9 mouse cellular contexts compared by ENCODE assay signal in the genomic region with DNA sequence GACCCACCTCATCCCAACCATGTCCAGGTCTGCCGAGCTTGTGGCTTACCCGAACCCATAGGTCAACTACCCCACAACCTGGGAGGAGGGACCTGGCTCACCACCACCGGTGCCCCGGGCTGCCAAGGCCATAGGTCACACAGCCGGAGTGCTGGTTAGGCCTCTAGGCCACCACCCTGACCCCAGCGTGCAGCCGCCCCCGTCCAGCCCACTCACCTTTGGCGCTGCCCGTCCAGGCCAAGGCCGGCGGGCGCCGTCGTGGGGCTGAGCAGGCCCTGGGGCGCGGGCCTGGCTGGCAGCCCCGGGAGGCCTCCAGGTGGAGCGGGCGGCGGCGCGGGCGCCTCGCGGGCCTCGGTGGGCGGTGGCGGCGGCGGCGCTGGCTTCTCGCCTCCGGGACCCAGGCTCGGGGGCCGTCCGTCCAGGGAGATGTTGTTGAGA. TPM values are rescaled to one million over a fixed set of nuclear protein-coding genes. Genes with fewer than 3 reads are reported as not detected.
DNase-seq lines count a peak whose midpoint lies in the region; ATAC-seq and TF ChIP-seq lines count a peak whose summit lies in the region.
"Had no signal": no experiment of that assay in that cellular context is flagged by ENCODE, and none has a peak within 500 bp of the region (broad histone marks: within the 10 kb centered on the region; RNA-seq: fewer than 3 reads in every experiment).

No protein-coding gene starts in this region.

- H3K9ac ChIP-seq in heart, embryonic 13.5 days, result peak overlapping the region; percentile 98
- peak overlapping the region; percentile 85 for H3K9ac ChIP-seq in CH12.LX (ENCODE audit: insufficient read depth, low read depth)
- H3K9ac ChIP-seq in hindbrain, embryonic 16.5 days (ENCODE audit: low read depth, low read length), result peak overlapping the region; percentile 98
- peak overlapping the region; percentile 91 for H3K9ac ChIP-seq in lung, embryonic 16.5 days (ENCODE audit: low read length)

- H3K9me3 ChIP-seq in heart, embryonic 13.5 days, result no peaks in the 10 kb centered on the region
- H3K9me3 ChIP-seq in CH12.LX (replicated peaks; ENCODE audit: low read length), result no peaks in the 10 kb centered on the region
- H3K9me3 ChIP-seq in hindbrain, embryonic 16.5 days (ENCODE audit: control insufficient read depth, low read length), result no peaks in the 10 kb centered on the region
- no peaks in the 10 kb centered on the region for H3K9me3 ChIP-seq in lung, embryonic 16.5 days (ENCODE audit: control insufficient read depth, low read length)

- no peaks in the 10 kb centered on the region for H3K27me3 ChIP-seq in heart, embryonic 13.5 days (replicated peaks)
- peaks cover 38% of the 10 kb centered on the region for H3K27me3 ChIP-seq in CH12.LX (replicated peaks)
- H3K27me3 ChIP-seq in hindbrain, embryonic 16.5 days (replicated peaks; ENCODE audit: control insufficient read depth, insufficient read depth, low read length), result no peaks in the 10 kb centered on the region; the same call in 1 of the 2 replicates
- no peaks in the 10 kb centered on the region for H3K27me3 ChIP-seq in lung, embryonic 16.5 days (ENCODE audit: control insufficient read depth, insufficient read depth, low read depth, low read length)

- no peak for TF ChIP-seq RAD21 in CH12.LX (IDR thresholded peaks at IDR 0.05; ENCODE audit: low read depth, low read length)

- H3K27ac ChIP-seq in heart, embryonic 13.5 days (replicated peaks), result peak overlapping the region; percentile 63
- no peak overlapping the region; the same call in 1 of the 2 replicates for H3K27ac ChIP-seq in CH12.LX (ENCODE audit: insufficient read depth, low read depth)
- no peak overlapping the region for H3K27ac ChIP-seq in cortical plate, adult 2 months (ENCODE audit: insufficient read depth, low read length)
- peak overlapping the region; percentile 60; the same call in 1 of the 2 replicates for H3K27ac ChIP-seq in hindbrain, embryonic 16.5 days (ENCODE audit: low read depth, low read length)
- H3K27ac ChIP-seq in lung, embryonic 16.5 days (ENCODE audit: low read length), result peak overlapping the region; percentile 36

- peak overlapping the region; percentile 97 for H3K4me2 ChIP-seq in heart, embryonic 13.5 days
- peak overlapping the region; percentile 26 for H3K4me2 ChIP-seq in CH12.LX (ENCODE audit: insufficient read depth, low read depth, poor library complexity, severe bottlenecking)
- H3K4me2 ChIP-seq in hindbrain, embryonic 16.5 days (ENCODE audit: low read length), result peak overlapping the region; percentile 87
- H3K4me2 ChIP-seq in lung, embryonic 16.5 days (ENCODE audit: low read depth, low read length), result peak overlapping the region; percentile 80

- in situ Hi-C loops in CH12.LX (cut with MboI; ENCODE audit: low pct_ligation_motif_present, low pct_unique_long_range_greater_than_20kb, low sequenced_read_pairs), result loop anchor here (5.0 to 10.0 kb wide), 2 partner anchors 69 to 302 kb away; no protein-coding TSS in a partner anchor

- no peak for DNase-seq in heart, postnatal 4 days
- no peak for DNase-seq in CH12.LX (ENCODE audit: extremely low read depth)
- DNase-seq in testis, postnatal 14 days (ENCODE audit: low spot score), result peak; percentile 82
- no peak for DNase-seq in natural killer cell, adult 2 months (ENCODE audit: low spot score in 2 of 2)

- no peak for TF ChIP-seq EP300 in CH12.LX (IDR thresholded peaks at IDR 0.05; ENCODE audit: low read length)

- TF ChIP-seq CTCF in CH12.LX (conservative IDR thresholded peaks at IDR 0.05 in 1 of 2, IDR thresholded peaks at IDR 0.05 in 1 of 2; ENCODE audit: low read depth in 2 of 2, low read length in 2 of 2), result no peak
- no peak for TF ChIP-seq CTCF in cortical plate, adult 2 months (IDR thresholded peaks at IDR 0.05; ENCODE audit: extremely low read depth, insufficient read depth, low read length)

- peaks cover 62% of the 10 kb centered on the region for H3K4me1 ChIP-seq in heart, embryonic 13.5 days
- peaks cover 26 to 60% of the 10 kb centered on the region in 2 experiments for H3K4me1 ChIP-seq in CH12.LX (ENCODE audit: control insufficient read depth in 1 of 2, insufficient read depth in 2 of 2)
- H3K4me1 ChIP-seq in cortical plate, adult 2 months (ENCODE audit: control insufficient read depth, insufficient read depth, low read length), result peaks cover 6% of the 10 kb centered on the region; the same call in 1 of the 2 replicates
- peaks cover 17% of the 10 kb centered on the region for H3K4me1 ChIP-seq in hindbrain, embryonic 16.5 days (ENCODE audit: control insufficient read depth, insufficient read depth, low read depth, low read length)
- peaks cover 34% of the 10 kb centered on the region for H3K4me1 ChIP-seq in lung, embryonic 16.5 days (replicated peaks; ENCODE audit: control insufficient read depth, insufficient read depth, low read length)

- ATAC-seq in heart, embryonic 13.5 days (ENCODE audit: extremely low read depth, insufficient number of reproducible peaks, low FRiP score, low TSS enrichment), result peak; percentile 21
- peak; percentile 22 for ATAC-seq in hindbrain, embryonic 16.5 days
- peak; percentile 15 for ATAC-seq in lung, embryonic 16.5 days (ENCODE audit: low read depth)

- TF ChIP-seq POLR2A in CH12.LX (IDR thresholded peaks at IDR 0.05; ENCODE audit: low read depth, low read length), result no peak
- TF ChIP-seq POLR2A in cortical plate, adult 2 months (IDR thresholded peaks at IDR 0.05; ENCODE audit: extremely low read depth, insufficient read depth, low read length), result no peak

- dilution Hi-C loops in CH12.LX (cut with MboI; ENCODE audit: extremely low pct_ligation_motif_present, extremely low pct_unique_long_range_greater_than_20kb, low sequenced_read_pairs), result no loop called here

- peaks cover 31% of the 10 kb centered on the region for H3K36me3 ChIP-seq in heart, embryonic 13.5 days
- peaks cover 8 to 17% of the 10 kb centered on the region in 2 experiments for H3K36me3 ChIP-seq in CH12.LX (replicated peaks in 1 of 2; ENCODE audit: control insufficient read depth in 1 of 2, insufficient read depth in 1 of 2, low read length in 1 of 2)
- H3K36me3 ChIP-seq in hindbrain, embryonic 16.5 days (ENCODE audit: control insufficient read depth, insufficient read depth, low read length), result no peaks in the 10 kb centered on the region
- H3K36me3 ChIP-seq in lung, embryonic 16.5 days (ENCODE audit: control insufficient read depth, insufficient read depth, low read length), result no peaks in the 10 kb centered on the region

- 0% methylated on average over 19 of the region's 37 CpGs for WGBS in heart, embryonic 13.5 days
- WGBS in hindbrain, embryonic 16.5 days, result 1% methylated on average over 25 of the region's 37 CpGs
- WGBS in lung, embryonic 16.5 days, result under 1% methylated on average over 22 of the region's 37 CpGs

- H3K79me2 ChIP-seq in CH12.LX (replicated peaks; ENCODE audit: control insufficient read depth, extremely low read depth, insufficient read depth, poor library complexity, severe bottlenecking), result 0 out of 2 replicates have a peak, but pooled peaks cover 6% of the 10 kb centered on the region

- H3K4me3 ChIP-seq in heart, embryonic 13.5 days, result peak overlapping the region; percentile 91
- peak overlapping the region; percentile 73 to 81 (median 77) for H3K4me3 ChIP-seq in CH12.LX (replicated peaks in 1 of 3; ENCODE audit: low read depth in 2 of 3, low read length in 2 of 3, poor library complexity in 1 of 3)
- peak overlapping the region; percentile 44 for H3K4me3 ChIP-seq in cortical plate, adult 2 months (ENCODE audit: insufficient read depth, low read length)
- H3K4me3 ChIP-seq in hindbrain, embryonic 16.5 days (ENCODE audit: low read length), result peak overlapping the region; percentile 87
- peak overlapping the region; percentile 83 for H3K4me3 ChIP-seq in lung, embryonic 16.5 days (ENCODE audit: low read length)

TF ChIP-seq in CH12.LX, 34 proteins besides CTCF, POLR2A, EP300 and RAD21:
- TF ChIP-seq UBTF (IDR thresholded peaks at IDR 0.05; ENCODE audit: low read depth, low read length) (peak; percentile 74; the same call in 1 of the 2 replicates), GABPA (IDR thresholded peaks at IDR 0.05; ENCODE audit: insufficient replicate concordance, low read depth, low read length) (no peak)

RNA-seq across cellular contexts. Expression of a gene that starts 0.4 kb away (rescaled TPM):
- 9.0 and 9.3 TPM in 2 replicates for polyA plus RNA-seq in heart, embryonic 13.5 days (2015; fragmentation: Nextera tagmentation; extraction: Ambion mirVana)
- 10 to 100 TPM; 15.2 to 15.4 TPM for total RNA-seq in heart, postnatal 4 days (2021)
- total RNA-seq in CH12.LX (2012; rRNA removed) (16.9 and 17.2 TPM in 2 replicates), CH12.LX (2014; rRNA removed) (13.0 and 13.3 TPM in 2 replicates)
- polyA plus RNA-seq in CH12.LX (2012; ENCODE audit: insufficient read length, low read depth), result 24.5 and 29.9 TPM in 2 replicates
- polyA plus RNA-seq in cortical plate, adult 2 months (2012; rRNA removed), result 35.7 and 40.0 TPM in 2 replicates
- 11.1 and 22.2 TPM in 2 replicates for polyA plus RNA-seq in hindbrain, embryonic 16.5 days (2015; fragmentation: Nextera tagmentation; extraction: Ambion mirVana)
- polyA plus RNA-seq in lung, embryonic 16.5 days (2015; fragmentation: Nextera tagmentation; extraction: Ambion mirVana), result 6.3 and 8.4 TPM in 2 replicates

RNA-seq across cellular contexts. Expression of a gene that starts 15.7 kb away (rescaled TPM):
- polyA plus RNA-seq in heart, embryonic 13.5 days (2015; fragmentation: Nextera tagmentation; extraction: Ambion mirVana), result 332 and 351 TPM in 2 replicates
- total RNA-seq in heart, postnatal 4 days (2021), result 100 to 1,000 TPM; 619 to 692 TPM
- 3,654 and 3,770 TPM in 2 replicates for total RNA-seq in CH12.LX (2012; rRNA removed)
- total RNA-seq in CH12.LX (2014; rRNA removed), result 1,686 and 1,748 TPM in 2 replicates
- polyA plus RNA-seq in CH12.LX (2012; ENCODE audit: insufficient read length, low read depth), result 705 and 1,020 TPM in 2 replicates
- polyA plus RNA-seq in cortical plate, adult 2 months (2012; rRNA removed), result 2,462 and 2,522 TPM in 2 replicates
- polyA plus RNA-seq in hindbrain, embryonic 16.5 days (2015; fragmentation: Nextera tagmentation; extraction: Ambion mirVana), result 271 and 282 TPM in 2 replicates
- 455 and 526 TPM in 2 replicates for polyA plus RNA-seq in lung, embryonic 16.5 days (2015; fragmentation: Nextera tagmentation; extraction: Ambion mirVana)

RNA-seq across cellular contexts. Expression of a gene that starts 16.8 kb away (rescaled TPM):
- polyA plus RNA-seq in heart, embryonic 13.5 days (2015; fragmentation: Nextera tagmentation; extraction: Ambion mirVana), result 0.05 and 0.08 TPM in 2 replicates
- not detected for total RNA-seq in heart, postnatal 4 days (2021)
- not detected in 2 replicates for total RNA-seq in CH12.LX (2012; rRNA removed)
- total RNA-seq in CH12.LX (2014; rRNA removed), result not detected in 2 replicates
- not detected in 2 replicates for polyA plus RNA-seq in CH12.LX (2012; ENCODE audit: insufficient read length, low read depth)
- not detected in 2 replicates for polyA plus RNA-seq in cortical plate, adult 2 months (2012; rRNA removed)
- polyA plus RNA-seq in hindbrain, embryonic 16.5 days (2015; fragmentation: Nextera tagmentation; extraction: Ambion mirVana), result not detected in 2 replicates
- 2.7 and 2.8 TPM in 2 replicates for polyA plus RNA-seq in lung, embryonic 16.5 days (2015; fragmentation: Nextera tagmentation; extraction: Ambion mirVana)
- total RNA-seq: layer of hippocampus, postnatal 36 days had no signal

RNA-seq across cellular contexts. Expression of a gene that starts 47.2 kb away (rescaled TPM):
- polyA plus RNA-seq in heart, embryonic 13.5 days (2015; fragmentation: Nextera tagmentation; extraction: Ambion mirVana), result 21.6 and 22.5 TPM in 2 replicates
- total RNA-seq in heart, postnatal 4 days (2021), result 10 to 100 TPM; 47.8 to 49.6 TPM
- total RNA-seq in CH12.LX (2012; rRNA removed), result 0.46 and 0.85 TPM in 2 replicates
- 0.16 and 0.20 TPM in 2 replicates for total RNA-seq in CH12.LX (2014; rRNA removed)
- 0.45 and 0.67 TPM in 2 replicates for polyA plus RNA-seq in CH12.LX (2012; ENCODE audit: insufficient read length, low read depth)
- 6.0 and 6.2 TPM in 2 replicates for polyA plus RNA-seq in cortical plate, adult 2 months (2012; rRNA removed)
- 2.2 and 3.5 TPM in 2 replicates for polyA plus RNA-seq in hindbrain, embryonic 16.5 days (2015; fragmentation: Nextera tagmentation; extraction: Ambion mirVana)
- polyA plus RNA-seq in lung, embryonic 16.5 days (2015; fragmentation: Nextera tagmentation; extraction: Ambion mirVana), result 102 and 112 TPM in 2 replicates

Comparison
In these comparisons a context has a peak if more than half of its experiments do, and no peak if none do; other contexts are left out.
1. H3K27ac ChIP-seq: peak in heart, embryonic 13.5 days (single experiment), hindbrain, embryonic 16.5 days (single experiment) and lung, embryonic 16.5 days (single experiment); none in CH12.LX (single experiment) and cortical plate, adult 2 months (single experiment).
2. H3K4me2 ChIP-seq: peak in every context shown above with its lines; median percentile 97 in heart, embryonic 13.5 days; 87 in hindbrain, embryonic 16.5 days; 80 in lung, embryonic 16.5 days; 26 in CH12.LX.
3. Peak in every context shown above with its lines, with median percentiles within 50 percentile points of each other: ATAC-seq, H3K4me3 ChIP-seq and H3K9ac ChIP-seq.